Mouse (Mus musculus): ENCODE results near the gene Capn7.
A peak's percentile ranks its signal among the peaks of the same experiment; 100 is the strongest.

The Capn7 gene

GRCm38 (mm10) chr14:31367951-31368350 lies 31.5 kb downstream of the Capn7 start:
- DNase-seq, result no peak

- DNase-seq, result no peak
Observed at GRCm38 (mm10) chr14:31369377-31369776, 32.9 kb downstream of the Capn7 start.

GRCm38 (mm10) chr14:31374390-31374789 lies 38.0 kb downstream of the Capn7 start:
- DNase-seq, result no peak

- DNase-seq, result no peak
Observed at GRCm38 (mm10) chr14:31376331-31376730, 39.9 kb downstream of the Capn7 start.

- peak; percentile 55 to 62 for DNase-seq
Observed at GRCm38 (mm10) chr14:31382276-31382675, 45.8 kb downstream of the Capn7 start.

- DNase-seq, result peak; percentile 80
Observed at GRCm38 (mm10) chr14:31383470-31384050, 47.1 kb downstream of the Capn7 start.

GRCm38 (mm10) chr14:31384366-31385323 lies 48.2 kb downstream of the Capn7 start:
- DNase-seq, result peak; percentile 71 to 76

GRCm38 (mm10) chr14:31385406-31385805 lies 49.0 kb downstream of the Capn7 start:
- peak; percentile 30 to 31 for DNase-seq

GRCm38 (mm10) chr14:31385977-31386697 lies 49.7 kb downstream of the Capn7 start:
- peak; percentile 86 to 87 for DNase-seq

- DNase-seq, result peak; percentile 58 to 59
Observed at GRCm38 (mm10) chr14:31387301-31387981, 51.0 kb downstream of the Capn7 start.

GRCm38 (mm10) chr14:31388086-31388872 lies 51.8 kb downstream of the Capn7 start:
- DNase-seq, result peak in 1 of 2 experiments; percentile 51

- DNase-seq, result no peak
Observed at GRCm38 (mm10) chr14:31389421-31390147, 53.1 kb downstream of the Capn7 start.

- peak in 1 of 2 experiments; percentile 21 for DNase-seq
Observed at GRCm38 (mm10) chr14:31392300-31392699, 55.9 kb downstream of the Capn7 start.

GRCm38 (mm10) chr14:31392873-31393545 lies 56.6 kb downstream of the Capn7 start:
- peak; percentile 59 to 66 for DNase-seq

- no peak for DNase-seq
Observed at GRCm38 (mm10) chr14:31393546-31393890, 57.1 kb downstream of the Capn7 start.

GRCm38 (mm10) chr14:31393936-31394630 lies 57.6 kb downstream of the Capn7 start:
- peak; percentile 63 to 72 for DNase-seq

GRCm38 (mm10) chr14:31394822-31395532 lies 58.5 kb downstream of the Capn7 start:
- DNase-seq, result peak; percentile 36 to 64

- no peak for DNase-seq
Observed at GRCm38 (mm10) chr14:31395629-31396199, 59.3 kb downstream of the Capn7 start.

- DNase-seq, result no peak
Observed at GRCm38 (mm10) chr14:31396428-31396827, 60.0 kb downstream of the Capn7 start.

All from cerebellum, postnatal 14 days (tissue).